Mouse (Mus musculus) forebrain, embryonic 14.5 days (tissue): ENCODE measurements around the gene Hmgb2. TPM values are rescaled to one million over a fixed set of nuclear protein-coding genes. Genes with fewer than 3 reads are reported as not detected.

ENCODE experiments used
- ATAC-seq: fragments of 200-750 bp; cut with Nextera tagmentation; 2 replicates; pipeline ENCODE4 v1.8.0; 2017; ENCODE audit warnings: mild to moderate bottlenecking, moderate library complexity
- DNase-seq: peaks from one replicate; pipeline ENCODE4 v3.0.0-alpha.2; 2015; ENCODE audit warnings: low spot score
- H3K27ac ChIP-seq: fragments of 300-500 bp; sonication (generic); 2 replicates; pipeline ENCODE4 v1.5.1; 2014; ENCODE audit warnings: low read depth, mild to moderate bottlenecking, control low read depth, low read length, moderate library complexity
- H3K27me3 ChIP-seq: fragments of 300-500 bp; sonication (generic); replicated peaks from 2 replicates; pipeline ENCODE4 v1.6.1; 2014; ENCODE audit warnings: low read length, control low read depth, mixed read lengths; ENCODE audit not compliant: control insufficient read depth, insufficient read depth
- H3K36me3 ChIP-seq: fragments of 300-500 bp; sonication (generic); 2 replicates; pipeline ENCODE4 v1.6.1; 2014; ENCODE audit warnings: low read length, control low read depth; ENCODE audit not compliant: control insufficient read depth, insufficient read depth
- H3K4me1 ChIP-seq: fragments of 300-500 bp; sonication (generic); 2 replicates; pipeline ENCODE4 v1.6.1; 2014; ENCODE audit warnings: antibody characterized with exemption, low read length, control low read depth; ENCODE audit not compliant: control insufficient read depth, insufficient read depth
- H3K4me2 ChIP-seq: fragments of 300-500 bp; sonication (generic); 2 replicates; pipeline ENCODE4 v1.6.1; 2014; ENCODE audit warnings: mild to moderate bottlenecking, control low read depth, low read length
- H3K4me3 ChIP-seq: fragments of 300-500 bp; sonication (generic); 2 replicates; pipeline ENCODE4 v1.5.1; 2014; ENCODE audit warnings: low read depth, low read length, control low read depth
- H3K9ac ChIP-seq: fragments of 300-500 bp; sonication (generic); 2 replicates; pipeline ENCODE4 v1.6.1; 2014; ENCODE audit warnings: mild to moderate bottlenecking, low read length, control low read depth, moderate library complexity
- H3K9me3 ChIP-seq: fragments of 300-500 bp; sonication (generic); replicated peaks from 2 replicates; pipeline ENCODE4 v1.6.1; 2016; ENCODE audit warnings: low read length, control low read depth, mixed read lengths; ENCODE audit not compliant: control insufficient read depth
- WGBS: fragments of 180-500 bp; shearing (Covaris S2); extraction: QIAGEN DNeasy Blood & Tissue Kit; methylation state at CpG from one replicate; pipeline ENCODE4 v1.1.7; 2014; 5-methylcytosine and 5-hydroxymethylcytosine counted together
- polyA plus RNA-seq: library from polyadenylated mRNA; unstranded; fragments of >200 nt; fragmentation: Nextera tagmentation; extraction: Ambion mirVana; gene quantifications from 2 replicates; pipeline ENCODE4 v1.2.1, GENCODE M21; 2014

Gene Hmgb2
- polyA plus RNA-seq, 1 experiment from 2014 or later = 201 TPM

- ATAC-seq = no peak
- Histone ChIP-seq H3K4me3 (no peak overlapping the region), H3K27ac (no peak overlapping the region), H3K27me3 (no peaks in the 10 kb centered on the region), H3K36me3 (no peaks in the 10 kb centered on the region), H3K9ac (no peak overlapping the region), H3K4me2 (no peak overlapping the region), H3K4me1 (0 out of 2 replicates have a peak, but pooled peaks cover 3% of the 10 kb centered on the region), H3K9me3 (no peaks in the 10 kb centered on the region)
- DNase-seq = no peak
- 90% methylated on average over 3 of the region's 3 CpGs for WGBS
Observed at GRCm38 (mm10) chr8:57562741-57563140, 51.0 kb downstream of the Hmgb2 start.

- Histone ChIP-seq H3K9me3 (no peaks in the 10 kb centered on the region), H3K27me3 (no peaks in the 10 kb centered on the region), H3K27ac (no peak overlapping the region), H3K4me1 (0 out of 2 replicates have a peak, but pooled peaks cover 3% of the 10 kb centered on the region), H3K4me2 (no peak overlapping the region), H3K4me3 (no peak overlapping the region), H3K9ac (no peak overlapping the region), H3K36me3 (no peaks in the 10 kb centered on the region)
- ATAC-seq (no peak), DNase-seq (no peak)
- 75% methylated on average over 15 of the region's 15 CpGs for WGBS
Observed at GRCm38 (mm10) chr8:57563726-57564125, 52.0 kb downstream of the Hmgb2 start.

- no peaks in the 10 kb centered on the region for H3K9me3 ChIP-seq
- H3K36me3 ChIP-seq = no peaks in the 10 kb centered on the region
- no peak overlapping the region for H3K27ac ChIP-seq
- H3K4me2 ChIP-seq = no peak overlapping the region
- H3K27me3 ChIP-seq = no peaks in the 10 kb centered on the region
- ATAC-seq = no peak
- WGBS = 86% methylated on average over 6 of the region's 6 CpGs
- H3K9ac ChIP-seq = no peak overlapping the region
- no peak overlapping the region for H3K4me3 ChIP-seq
- DNase-seq = no peak
- peaks cover 3% of the 10 kb centered on the region; the same call in 1 of the 2 replicates for H3K4me1 ChIP-seq
Observed at GRCm38 (mm10) chr8:57565039-57565438, 53.3 kb downstream of the Hmgb2 start.

Other genes with a start within 250 kb of the Hmgb2 start
- gene Hand2, start 190.9 kb upstream of the Hmgb2 start, polyA plus RNA-seq = not detected in 2 replicates
- 6.9 and 10.1 TPM in 2 replicates for gene Scrg1, start 56.0 kb upstream of the Hmgb2 start, polyA plus RNA-seq
- gene Sap30, start 24.0 kb upstream of the Hmgb2 start, polyA plus RNA-seq = 87.4 and 91.1 TPM in 2 replicates
- 9.1 and 10.3 TPM in 2 replicates for gene Galnt7, start 141.1 kb downstream of the Hmgb2 start, polyA plus RNA-seq